Mouse (Mus musculus): ENCODE measurements around the gene Dnajb1.
A peak's percentile ranks its signal among the peaks of the same experiment; 100 is the strongest.

Gene Dnajb1

GRCm38 (mm10) chr8:83611921-83612320, 3.9 kb downstream of the Dnajb1 start:
- no peak for DNase-seq (ENCODE audit: low read depth, low spot score)

GRCm38 (mm10) chr8:83613695-83614094, 5.7 kb downstream of the Dnajb1 start:
- no peak for DNase-seq (ENCODE audit: low read depth, low spot score)

GRCm38 (mm10) chr8:83616625-83617024, 8.6 kb downstream of the Dnajb1 start:
- no peak for DNase-seq (ENCODE audit: low read depth, low spot score)

- DNase-seq (ENCODE audit: low read depth, low spot score): no peak
These were observed 9.1 kb downstream of the Dnajb1 start for GRCm38 (mm10) chr8:83617111-83617510.

- DNase-seq (ENCODE audit: low read depth, low spot score): no peak
These were observed 10.6 kb downstream of the Dnajb1 start for GRCm38 (mm10) chr8:83618566-83618965.

- DNase-seq (ENCODE audit: low read depth, low spot score): no peak
These were observed 11.7 kb downstream of the Dnajb1 start for GRCm38 (mm10) chr8:83619568-83620285.

- DNase-seq (ENCODE audit: low read depth, low spot score): no peak
These were observed 13.8 kb downstream of the Dnajb1 start for GRCm38 (mm10) chr8:83621691-83622388.

- peak; percentile 77 for DNase-seq (ENCODE audit: low read depth, low spot score)
These were observed 14.5 kb downstream of the Dnajb1 start for GRCm38 (mm10) chr8:83622389-83622989.

- DNase-seq (ENCODE audit: low read depth, low spot score): no peak
These were observed 15.6 kb downstream of the Dnajb1 start for GRCm38 (mm10) chr8:83623549-83623948.

- no peak for DNase-seq (ENCODE audit: low read depth, low spot score)
These were observed 16.7 kb downstream of the Dnajb1 start for GRCm38 (mm10) chr8:83624739-83625138.

- no peak for DNase-seq (ENCODE audit: low read depth, low spot score)
These were observed 17.8 kb downstream of the Dnajb1 start for GRCm38 (mm10) chr8:83625676-83626299.

GRCm38 (mm10) chr8:83632083-83632707, 24.2 kb downstream of the Dnajb1 start:
- no peak for DNase-seq (ENCODE audit: low read depth, low spot score)

GRCm38 (mm10) chr8:83638856-83639255, 30.9 kb downstream of the Dnajb1 start:
- DNase-seq (ENCODE audit: low read depth, low spot score): no peak

GRCm38 (mm10) chr8:83639649-83640048, 31.7 kb downstream of the Dnajb1 start:
- no peak for DNase-seq (ENCODE audit: low read depth, low spot score)

GRCm38 (mm10) chr8:83647511-83647910, 39.5 kb downstream of the Dnajb1 start:
- no peak for DNase-seq (ENCODE audit: low read depth, low spot score)

GRCm38 (mm10) chr8:83648031-83648430, 40.0 kb downstream of the Dnajb1 start:
- no peak for DNase-seq (ENCODE audit: low read depth, low spot score)

GRCm38 (mm10) chr8:83649699-83650098, 41.7 kb downstream of the Dnajb1 start:
- no peak for DNase-seq (ENCODE audit: low read depth, low spot score)

GRCm38 (mm10) chr8:83652030-83652743, 44.2 kb downstream of the Dnajb1 start, which contains the start of gene Gipc1:
Gene Gipc1 (plus strand): TSS chr8:83652677.
- DNase-seq (ENCODE audit: low read depth, low spot score): peak; percentile 95

- DNase-seq (ENCODE audit: low read depth, low spot score): no peak
These were observed 45.0 kb downstream of the Dnajb1 start for GRCm38 (mm10) chr8:83652744-83653661.

- DNase-seq (ENCODE audit: low read depth, low spot score): no peak
These were observed 45.6 kb downstream of the Dnajb1 start for GRCm38 (mm10) chr8:83653662-83654017.

Measured in embryo, embryonic 11.5 days (tissue).